Mouse (Mus musculus): ENCODE results near the gene Mtcl1.
"Not testable (repeated sequence)": the region's sequence is repeated elsewhere in the genome, so short reads cannot be mapped to it uniquely, and the experiment has no call there.

Gene Mtcl1

DNA sequence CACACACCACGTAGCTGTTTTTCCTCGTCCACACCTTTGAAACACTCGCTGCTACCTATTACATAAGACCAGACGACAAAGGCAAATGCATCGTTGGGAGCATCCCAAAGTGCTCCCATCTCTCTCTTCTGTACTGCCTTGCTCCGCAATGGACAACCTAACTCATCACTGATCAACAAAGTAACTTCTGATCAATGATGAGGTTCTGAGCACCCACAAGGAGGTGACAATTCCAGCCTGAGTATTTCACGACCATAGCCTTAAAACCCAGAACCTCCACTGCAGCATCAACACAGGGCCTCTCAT lies 2.6 kb downstream of the Mtcl1 start:
- no peak for DNase-seq

DNA sequence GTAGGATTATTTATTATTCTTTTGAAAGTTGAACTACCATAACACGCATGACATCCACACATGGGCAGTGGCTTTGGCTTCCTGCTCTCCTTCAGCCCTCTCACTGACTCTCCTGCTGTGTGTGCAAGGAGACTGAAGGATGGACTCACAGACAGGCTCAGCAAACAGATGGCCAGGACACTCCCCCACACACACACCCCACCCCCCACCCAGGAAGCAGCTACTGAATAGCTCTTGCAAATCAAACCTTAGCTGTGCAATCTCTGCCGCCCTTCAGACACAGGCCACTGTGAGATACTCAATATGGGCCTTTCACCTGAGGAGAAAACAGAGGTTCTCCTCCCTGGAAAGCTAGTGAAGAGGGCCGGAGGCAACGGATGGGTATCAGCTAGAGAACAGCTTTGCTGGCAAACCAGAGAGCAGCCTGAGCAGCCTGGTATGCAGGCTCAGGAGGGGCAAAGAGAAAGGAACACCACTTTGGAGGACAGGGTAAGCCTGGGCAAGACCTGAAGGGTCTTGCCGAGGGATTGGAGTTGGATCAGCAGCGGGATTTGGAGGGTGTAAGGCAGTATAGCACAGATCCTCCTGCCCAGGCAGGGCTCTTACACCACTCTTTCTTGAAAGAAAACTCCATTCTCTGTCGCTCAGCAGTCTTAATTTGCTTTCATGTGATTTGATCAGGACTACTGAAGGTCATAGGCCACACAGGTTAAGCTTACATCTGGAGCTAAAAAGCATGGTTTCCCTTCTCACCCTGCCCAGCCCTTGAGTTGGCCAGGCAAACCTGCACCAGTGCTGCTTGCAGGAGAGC lies 3.1 kb downstream of the Mtcl1 start:
- no peak for DNase-seq

DNA sequence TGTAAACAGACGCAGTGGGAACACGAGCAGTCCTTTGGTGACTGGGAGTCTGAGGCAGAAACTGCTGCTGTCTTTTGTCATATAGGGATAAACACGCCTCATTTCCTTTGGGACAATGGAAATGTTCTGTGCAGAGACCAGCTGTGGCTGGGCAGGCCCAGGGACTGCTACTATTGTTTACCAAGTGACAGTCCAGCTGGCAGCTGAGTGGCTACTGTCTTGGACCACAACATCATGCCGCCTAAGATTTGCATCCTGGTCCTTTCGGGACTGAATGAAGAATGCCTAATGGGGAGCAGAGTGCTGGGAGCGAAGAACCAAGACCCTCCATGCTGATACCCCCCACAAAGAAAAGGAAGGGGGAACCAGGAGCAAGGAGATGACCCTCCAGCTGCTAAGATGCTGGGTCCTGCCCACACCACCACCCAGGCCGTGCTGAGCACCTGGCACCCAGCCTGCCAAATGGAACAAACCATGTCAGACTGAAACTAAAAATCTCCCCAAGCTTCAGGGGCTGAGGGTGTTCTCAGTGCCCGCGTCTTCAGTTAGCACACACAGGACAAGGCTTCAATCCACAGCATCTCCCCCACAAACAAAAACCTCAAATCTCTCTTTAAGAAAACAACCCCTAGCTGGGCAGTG lies 5.4 kb downstream of the Mtcl1 start:
- DNase-seq = no peak

DNA sequence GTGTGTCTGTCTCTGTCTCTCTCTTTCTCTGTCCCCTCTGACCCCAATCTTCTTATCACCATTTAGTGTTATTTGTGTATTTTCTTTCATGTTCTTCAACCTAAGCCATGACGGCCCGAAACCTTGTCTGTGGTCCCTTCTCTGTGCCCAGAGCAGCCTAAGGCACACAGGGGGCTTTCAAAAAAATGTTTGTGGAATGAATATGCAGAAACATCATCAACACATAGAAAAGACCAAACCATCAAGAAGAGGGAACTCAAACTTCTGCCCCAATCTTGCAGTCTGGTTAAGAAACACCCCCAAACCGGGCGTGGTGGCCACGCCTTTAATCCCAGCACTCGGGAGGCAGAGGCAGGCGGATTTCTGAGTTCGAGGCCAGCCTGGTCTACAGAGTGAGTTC lies 9.7 kb downstream of the Mtcl1 start:
- no peak for DNase-seq

- no peak for DNase-seq
Measured at GRCm38 (mm10) chr17:66439051-66439753, 10.3 kb downstream of the Mtcl1 start.

DNA sequence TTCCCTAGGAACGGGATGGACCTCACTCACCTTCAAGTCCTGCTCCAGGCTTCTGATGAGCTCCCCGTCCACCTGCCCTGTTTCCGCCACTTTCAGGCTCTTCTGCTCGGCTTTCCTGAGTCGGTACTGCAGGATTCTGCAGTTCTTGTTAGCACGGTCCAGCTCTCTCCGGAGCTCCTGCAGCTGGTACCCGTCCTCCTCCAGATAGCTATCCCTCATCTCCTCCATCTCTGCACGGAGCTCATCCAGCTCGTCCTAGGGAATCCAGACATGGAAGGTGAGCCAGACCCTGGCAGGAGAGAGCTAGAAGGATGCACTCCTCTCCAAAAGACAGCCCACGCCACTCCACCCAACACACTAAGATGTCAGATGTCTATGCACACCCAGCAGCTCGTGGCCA lies 11.4 kb downstream of the Mtcl1 start:
- no peak for DNase-seq

- DNase-seq = no peak
Measured at GRCm38 (mm10) chr17:66436811-66437210, 12.7 kb downstream of the Mtcl1 start.

GRCm38 (mm10) chr17:66435982-66436381 lies 13.6 kb downstream of the Mtcl1 start:
- no peak for DNase-seq

GRCm38 (mm10) chr17:66435007-66435406 lies 14.5 kb downstream of the Mtcl1 start:
- no peak for DNase-seq

DNA sequence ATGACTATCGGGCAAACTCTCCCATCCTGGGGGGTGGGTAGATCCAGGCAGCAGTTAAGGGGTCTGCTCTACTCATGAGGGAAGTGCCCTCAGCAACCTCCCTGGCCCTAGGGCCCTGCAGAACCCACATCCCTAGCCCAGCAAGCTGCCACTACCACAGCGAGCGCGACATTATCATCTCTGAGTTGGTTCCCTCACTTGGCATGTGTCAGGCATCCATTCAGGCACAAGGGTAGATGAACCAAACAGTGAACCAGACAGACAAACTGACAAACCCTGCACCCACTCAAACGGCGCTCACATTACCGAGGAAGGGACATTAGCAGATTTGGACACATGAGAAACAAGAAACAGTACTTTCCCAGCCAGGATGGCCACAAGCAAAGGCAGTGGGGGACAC lies 15.0 kb downstream of the Mtcl1 start:
- DNase-seq = no peak

- not testable (repeated sequence) for DNase-seq
Measured at GRCm38 (mm10) chr17:66424601-66425000, 24.9 kb downstream of the Mtcl1 start.

DNA sequence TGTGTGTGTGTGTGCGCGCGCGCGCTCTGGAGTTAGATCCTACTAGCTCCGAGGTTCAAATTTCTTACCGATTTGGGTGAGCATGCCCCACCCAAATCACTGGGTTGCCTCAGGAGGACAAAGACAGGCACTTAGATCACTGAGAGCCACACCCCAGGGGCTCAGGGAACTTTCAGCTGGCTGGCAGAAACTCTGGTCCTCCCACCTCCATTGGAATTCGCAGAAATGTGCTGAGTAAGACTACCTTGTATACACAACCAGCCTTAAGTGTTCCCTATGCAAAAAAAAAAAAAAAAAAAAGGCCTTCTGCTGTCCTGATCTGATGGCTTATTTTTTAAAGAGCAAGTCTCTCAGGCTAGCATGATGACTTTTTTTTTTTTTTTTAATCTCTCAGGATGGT lies 30.1 kb downstream of the Mtcl1 start:
- peak; percentile 24 for DNase-seq

DNA sequence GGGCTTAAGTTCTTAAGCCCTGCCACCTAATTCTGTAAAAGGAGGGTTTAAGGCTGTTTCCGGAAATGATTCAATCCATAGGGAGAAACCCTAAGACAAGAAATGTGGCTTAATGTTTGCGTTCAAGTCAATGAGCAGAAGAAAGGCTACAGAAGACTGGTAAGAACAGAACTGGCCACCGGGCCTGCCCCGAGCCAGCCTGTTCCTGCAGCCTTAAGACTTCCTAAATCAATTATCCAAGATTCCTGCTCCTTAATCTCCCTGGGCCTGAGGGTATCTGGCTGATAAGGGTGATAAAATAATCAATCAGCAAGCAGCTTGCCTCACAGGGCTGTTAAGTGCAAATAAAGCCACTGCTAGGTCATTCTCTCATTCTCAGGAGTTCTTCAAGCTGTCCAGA lies 31.8 kb downstream of the Mtcl1 start:
- no peak for DNase-seq

- no peak for DNase-seq
Measured at GRCm38 (mm10) chr17:66417329-66417728, 32.2 kb downstream of the Mtcl1 start.

DNA sequence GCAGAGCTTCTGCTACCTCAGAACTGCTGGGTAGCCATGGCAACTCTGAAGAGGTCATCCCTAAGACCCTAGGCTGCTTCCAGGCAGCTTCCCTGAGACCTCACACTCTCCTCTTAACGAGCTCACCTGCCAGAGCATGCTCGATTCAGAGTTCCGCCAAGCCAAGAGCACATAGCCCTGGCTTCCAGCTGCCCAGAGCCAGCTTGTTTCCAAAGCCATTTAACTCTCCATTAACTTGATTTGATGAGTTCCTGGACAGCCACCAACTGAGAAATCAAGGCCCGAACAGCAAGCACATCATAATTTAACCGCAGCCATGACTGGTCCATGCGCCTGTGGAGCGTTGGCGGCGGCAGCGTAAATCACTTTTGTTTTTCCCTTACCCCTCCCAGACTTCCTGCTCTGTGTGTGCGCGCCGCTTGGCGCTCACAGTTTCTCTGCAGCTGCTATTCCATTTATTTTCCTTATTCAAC lies 32.7 kb downstream of the Mtcl1 start:
- peak; percentile 62 for DNase-seq

- DNase-seq = no peak
Measured at GRCm38 (mm10) chr17:66416436-66416835, 33.1 kb downstream of the Mtcl1 start.

- DNase-seq = no peak
Measured at GRCm38 (mm10) chr17:66414331-66414730, 35.2 kb downstream of the Mtcl1 start.

GRCm38 (mm10) chr17:66412155-66412970 lies 37.2 kb downstream of the Mtcl1 start:
- no peak for DNase-seq

GRCm38 (mm10) chr17:66410884-66411426 lies 38.6 kb downstream of the Mtcl1 start:
- DNase-seq = no peak

DNA sequence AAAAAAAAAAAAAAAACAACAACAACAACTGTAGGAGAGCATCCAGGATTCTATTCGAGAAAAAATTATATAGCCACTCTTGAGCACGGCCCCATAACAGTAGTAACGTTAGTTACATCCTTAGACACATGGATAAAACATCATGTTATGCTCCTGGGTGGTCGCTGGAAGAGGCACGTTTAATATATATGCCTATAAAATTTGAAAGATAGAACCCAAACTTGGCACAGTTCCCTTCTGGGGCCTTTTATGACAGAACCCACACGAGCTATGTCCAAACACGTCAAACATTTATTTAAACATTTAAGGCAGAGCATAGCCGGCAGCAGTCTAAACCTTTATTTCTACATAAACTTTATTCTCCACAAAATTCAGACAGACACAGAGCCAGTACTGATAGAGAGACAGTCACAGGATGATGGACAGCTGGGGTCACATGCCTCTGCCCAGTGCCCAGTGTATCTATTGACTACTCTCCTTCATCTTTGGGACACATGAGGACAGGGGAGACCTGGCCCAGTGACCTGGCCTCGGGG lies 40.4 kb downstream of the Mtcl1 start:
- no peak for DNase-seq

GRCm38 (mm10) chr17:66408400-66408799 lies 41.1 kb downstream of the Mtcl1 start:
- no peak for DNase-seq

DNA sequence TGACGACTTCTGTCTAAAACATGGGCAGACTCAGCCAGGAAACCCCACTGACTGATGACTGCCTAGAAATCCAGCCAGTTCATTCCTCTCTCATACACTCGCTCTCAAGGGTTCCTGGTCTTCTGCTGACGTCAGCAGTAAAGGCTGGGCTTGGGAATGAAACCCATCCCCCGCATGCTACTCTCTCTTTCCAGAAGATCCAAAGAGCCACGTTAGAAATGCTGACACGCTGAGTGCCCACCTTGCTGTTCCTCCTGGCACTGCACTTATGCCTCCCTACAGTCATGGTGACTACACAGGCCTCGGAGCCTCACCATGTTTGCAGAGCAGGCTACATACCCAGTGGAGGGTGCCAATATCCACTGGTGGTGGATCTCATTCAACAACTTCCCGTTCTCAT lies 41.7 kb downstream of the Mtcl1 start:
- DNase-seq = no peak

DNA sequence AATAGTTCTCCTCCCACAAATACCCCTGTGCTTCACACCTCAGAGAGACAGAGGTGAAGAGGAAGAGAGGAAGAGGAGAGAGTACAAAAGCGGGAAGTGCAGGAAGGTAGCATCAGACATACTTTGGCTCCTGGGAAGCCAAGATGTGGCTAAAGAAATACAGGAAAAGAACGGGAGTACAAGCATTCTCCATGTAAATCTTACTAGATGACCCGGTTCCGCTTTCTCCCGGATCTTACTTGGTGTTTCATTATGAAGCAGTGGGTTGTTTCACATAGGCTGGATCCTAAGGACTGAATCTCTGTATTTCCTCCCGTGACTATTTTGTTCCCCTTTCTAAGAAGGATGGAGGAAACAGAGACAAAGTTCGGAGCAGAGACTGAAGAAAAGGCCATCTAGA lies 43.9 kb downstream of the Mtcl1 start:
- no peak for DNase-seq

All from kidney, postnatal 10 days (tissue).